Mouse (Mus musculus) forebrain, embryonic 16.5 days (tissue): ENCODE data around the gene Dnah7c. TPM values are rescaled to one million over a fixed set of nuclear protein-coding genes. Genes with fewer than 3 reads are reported as not detected.

Source experiments
- ATAC-seq: fragments of 200-750 bp; cut with Nextera tagmentation; 2 replicates; pipeline ENCODE4 v1.8.0; 2017; ENCODE audit warnings: mild to moderate bottlenecking, moderate library complexity
- H3K27ac ChIP-seq: fragments of 300-500 bp; sonication (generic); 2 replicates; pipeline ENCODE4 v1.5.1; 2014; ENCODE audit warnings: low read length, control low read depth
- H3K27me3 ChIP-seq: fragments of 300-500 bp; sonication (generic); replicated peaks from 2 replicates; pipeline ENCODE4 v1.6.1; 2014; ENCODE audit warnings: low read length; ENCODE audit not compliant: control insufficient read depth, insufficient read depth
- H3K36me3 ChIP-seq: fragments of 300-500 bp; sonication (generic); 2 replicates; pipeline ENCODE4 v1.6.1; 2014; ENCODE audit not compliant: control insufficient read depth, insufficient read depth
- H3K4me1 ChIP-seq: fragments of 300-500 bp; sonication (generic); replicated peaks from 2 replicates; pipeline ENCODE4 v1.6.1; 2014; ENCODE audit warnings: low read length; ENCODE audit not compliant: control insufficient read depth, insufficient read depth
- H3K4me2 ChIP-seq: fragments of 300-500 bp; sonication (generic); 2 replicates; pipeline ENCODE4 v1.6.1; 2014; ENCODE audit warnings: mild to moderate bottlenecking, low read length, control low read depth
- H3K4me3 ChIP-seq: fragments of 300-500 bp; sonication (generic); replicated peaks from 2 replicates; pipeline ENCODE4 v1.5.1; 2014; ENCODE audit warnings: mild to moderate bottlenecking, low read length, control low read depth
- H3K9ac ChIP-seq: fragments of 300-500 bp; sonication (generic); replicated peaks from 2 replicates; pipeline ENCODE4 v1.6.1; 2014; ENCODE audit warnings: low read depth, low read length, control low read depth
- H3K9me3 ChIP-seq: fragments of 300-500 bp; sonication (generic); 2 replicates; pipeline ENCODE4 v1.6.1; 2016; ENCODE audit warnings: low read length; ENCODE audit not compliant: control insufficient read depth
- WGBS: fragments of 180-500 bp; shearing (Covaris S2); extraction: QIAGEN DNeasy Blood & Tissue Kit; methylation state at CpG from one replicate; pipeline ENCODE4 v1.1.7; 2014; 5-methylcytosine and 5-hydroxymethylcytosine counted together
- polyA plus RNA-seq: library from polyadenylated mRNA; unstranded; fragments of >200 nt; fragmentation: Nextera tagmentation; extraction: Ambion mirVana; gene quantifications from 2 replicates; pipeline ENCODE4 v1.2.1, GENCODE M21; 2015

Dnah7c gene
- polyA plus RNA-seq, 1 experiment from 2014 or later: 0.13 TPM

GRCm38 (mm10) chr1:46849758-46850157, 424.4 kb downstream of the Dnah7c start:
- H3K36me3 ChIP-seq: no peaks in the 10 kb centered on the region
- no peak overlapping the region for H3K9ac ChIP-seq
- no peaks in the 10 kb centered on the region for H3K27me3 ChIP-seq
- H3K27ac ChIP-seq: no peak overlapping the region
- ATAC-seq: no peak
- H3K4me2 ChIP-seq: no peak overlapping the region
- H3K4me3 ChIP-seq: no peak overlapping the region
- H3K9me3 ChIP-seq: no peaks in the 10 kb centered on the region
- 61% methylated on average over 1 of the region's 1 CpGs for WGBS
- peaks cover 22% of the 10 kb centered on the region for H3K4me1 ChIP-seq

- no peaks in the 10 kb centered on the region for H3K27me3 ChIP-seq
- no peak overlapping the region for H3K27ac ChIP-seq
- peaks cover 19% of the 10 kb centered on the region for H3K4me1 ChIP-seq
- no peaks in the 10 kb centered on the region for H3K9me3 ChIP-seq
- H3K4me3 ChIP-seq: 0 out of 2 replicates have a peak overlapping the region, but pooled peaks have one; percentile 9
- peak overlapping the region; percentile 42 for H3K4me2 ChIP-seq
- WGBS: 57% methylated on average over 4 of the region's 4 CpGs
- ATAC-seq: no peak
- no peak overlapping the region for H3K9ac ChIP-seq
- H3K36me3 ChIP-seq: no peaks in the 10 kb centered on the region
Measured at GRCm38 (mm10) chr1:46851586-46851985, 426.2 kb downstream of the Dnah7c start.

GRCm38 (mm10) chr1:46852216-46852599, 426.8 kb downstream of the Dnah7c start:
- no peak for ATAC-seq
- Histone ChIP-seq H3K9me3 (no peaks in the 10 kb centered on the region), H3K27me3 (no peaks in the 10 kb centered on the region), H3K4me3 (peak overlapping the region; percentile 91), H3K36me3 (no peaks in the 10 kb centered on the region), H3K9ac (peak overlapping the region; percentile 99), H3K27ac (peak overlapping the region; percentile 99; the same call in 1 of the 2 replicates), H3K4me2 (peak overlapping the region; percentile 84), H3K4me1 (peaks cover 19% of the 10 kb centered on the region)
- WGBS: 0% methylated on average over 4 of the region's 4 CpGs

GRCm38 (mm10) chr1:46852600-46853272, 427.3 kb downstream of the Dnah7c start:
- Histone ChIP-seq H3K27ac (peak overlapping the region; percentile 99), H3K4me2 (peak overlapping the region; percentile 84), H3K9ac (peak overlapping the region; percentile 99), H3K4me3 (peak overlapping the region; percentile 91), H3K36me3 (no peaks in the 10 kb centered on the region), H3K4me1 (peaks cover 19% of the 10 kb centered on the region), H3K9me3 (no peaks in the 10 kb centered on the region), H3K27me3 (no peaks in the 10 kb centered on the region)
- ATAC-seq: peak; percentile 23
- WGBS: under 1% methylated on average over 65 of the region's 75 CpGs

GRCm38 (mm10) chr1:46853317-46854035, 428.1 kb downstream of the Dnah7c start:
- ATAC-seq: peak; percentile 96
- Histone ChIP-seq H3K9me3 (no peaks in the 10 kb centered on the region), H3K27me3 (no peaks in the 10 kb centered on the region), H3K4me2 (peak overlapping the region; percentile 84), H3K36me3 (no peaks in the 10 kb centered on the region), H3K4me1 (peaks cover 19% of the 10 kb centered on the region), H3K9ac (peak overlapping the region; percentile 99), H3K4me3 (peak overlapping the region; percentile 91), H3K27ac (peak overlapping the region; percentile 99)
- WGBS: under 1% methylated on average over 84 of the region's 86 CpGs

- WGBS: 14% methylated on average over 18 of the region's 18 CpGs
- ATAC-seq: no peak
- Histone ChIP-seq H3K9me3 (no peaks in the 10 kb centered on the region), H3K36me3 (no peaks in the 10 kb centered on the region), H3K4me1 (peaks cover 19% of the 10 kb centered on the region), H3K27me3 (no peaks in the 10 kb centered on the region), H3K9ac (peak overlapping the region; percentile 99), H3K27ac (peak overlapping the region; percentile 99), H3K4me3 (peak overlapping the region; percentile 91), H3K4me2 (peak overlapping the region; percentile 51)
Measured at GRCm38 (mm10) chr1:46854036-46854900, 428.9 kb downstream of the Dnah7c start.

GRCm38 (mm10) chr1:46856498-46856897, 431.1 kb downstream of the Dnah7c start:
- no peaks in the 10 kb centered on the region for H3K36me3 ChIP-seq
- no peak overlapping the region for H3K4me3 ChIP-seq
- H3K4me1 ChIP-seq: peaks cover 11% of the 10 kb centered on the region
- no peak overlapping the region for H3K4me2 ChIP-seq
- no peak overlapping the region for H3K9ac ChIP-seq
- no peak overlapping the region for H3K27ac ChIP-seq
- H3K27me3 ChIP-seq: no peaks in the 10 kb centered on the region
- H3K9me3 ChIP-seq: no peaks in the 10 kb centered on the region
- 66% methylated on average over 4 of the region's 4 CpGs for WGBS
- ATAC-seq: no peak
